Mouse (Mus musculus): ENCODE results near the gene Wdr18.

DNA sequence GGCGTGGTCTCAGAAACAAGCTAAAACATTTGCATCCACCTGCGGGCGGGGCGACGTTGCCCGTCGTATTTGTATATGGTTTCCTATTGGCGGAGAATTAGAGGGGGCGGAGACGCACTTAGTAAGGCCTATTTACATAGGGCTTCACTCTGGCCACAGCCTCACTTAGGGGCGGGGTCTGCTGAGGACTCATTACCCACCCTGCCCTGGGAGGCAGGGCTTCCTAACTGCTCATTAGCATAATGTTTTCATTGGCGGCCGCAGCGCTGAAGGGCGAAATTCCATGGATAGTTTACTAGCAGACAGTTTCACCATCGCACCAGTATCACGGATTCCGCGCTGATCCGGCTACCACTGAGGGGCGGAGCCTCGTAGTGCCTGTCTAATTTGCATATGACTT lies 24.9 kb downstream of the Wdr18 start:
- TF ChIP-seq POLR2A (IDR thresholded peaks at IDR 0.05; ENCODE audit: extremely low read depth, insufficient read depth, low read length) (no peak), CTCF (IDR thresholded peaks at IDR 0.05; ENCODE audit: low read depth, low read length) (no peak)
